Mouse (Mus musculus) left cerebral cortex, adult 2 months (tissue): Measurements from ENCODE around the gene Ddx19b. TPM values are rescaled to one million over a fixed set of nuclear protein-coding genes. Genes with fewer than 3 reads are reported as not detected.
"Not testable (repeated sequence)": the region's sequence is repeated elsewhere in the genome, so short reads cannot be mapped to it uniquely, and the experiment has no call there.

Source experiments
- DNase-seq, 2 experiments: peaks; one replicate each; pipeline ENCODE4 v3.0.0; 2021 to 2022; ENCODE audit warnings: low spot score in 2 of 2, mixed read lengths in 1 of 2; ENCODE audit errors: extremely low spot score in 1 of 2
- H3K27ac ChIP-seq: fragments of 200-600 bp; 2 replicates; pipeline ENCODE4 v1.8.1; 2022
- H3K4me3 ChIP-seq: fragments of 200-600 bp; 2 replicates; pipeline ENCODE4 v1.8.1; 2022
- CTCF ChIP-seq: fragments of 200-600 bp; IDR thresholded peaks from 2 replicates; pipeline ENCODE4 v1.8.1; 2022; ENCODE audit warnings: antibody characterized with exemption, mild to moderate bottlenecking, moderate library complexity
- intact Hi-C: fragments of 180-260 bp; cut with DNase I; formaldehyde crosslinking; loops from one replicate; pipeline ENCODE4 v1.15.1; 2025
- microRNA-seq, 2 experiments: library from miRNA; unstranded; fragments of <30 nt; microRNA quantifications; one replicate each; pipeline ENCODE4 v1.2.0; 2021
- total RNA-seq, 2 experiments: library from RNA; stranded (reverse); gene quantifications; 2 replicates each; pipeline ENCODE4 v1.2.3; 2021

Ddx19b gene
- total RNA-seq, 2 experiments from 2014 or later: 21.3 to 22.5 TPM

- Histone ChIP-seq H3K4me3 (no peak overlapping the region), H3K27ac (no peak overlapping the region)
- no peak for DNase-seq
- intact Hi-C loops: no loop called here
- TF ChIP-seq CTCF: no peak
Observed at GRCm38 (mm10) chr8:110959071-110959780, 72.3 kb downstream of the Ddx19b start.

DNA sequence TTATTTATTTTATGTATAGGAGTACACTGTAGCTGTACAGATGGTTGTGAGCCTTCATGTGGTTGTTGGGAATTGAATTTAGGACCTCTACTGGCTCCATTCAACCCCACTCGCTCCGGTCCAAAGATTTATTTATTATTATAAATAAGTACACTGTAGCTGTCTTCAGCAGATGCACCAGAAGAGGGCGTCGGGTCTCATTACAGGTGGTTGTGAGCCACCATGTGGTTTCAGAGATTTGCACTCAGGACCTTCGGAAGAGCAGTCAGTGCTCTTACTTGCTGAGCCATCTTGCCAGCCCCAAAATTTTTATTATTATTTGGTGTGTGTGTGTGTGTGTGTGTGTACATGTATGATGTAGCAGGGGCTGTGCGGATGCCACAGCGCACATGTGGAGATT lies 73.0 kb downstream of the Ddx19b start:
- H3K27ac ChIP-seq, H3K4me3 ChIP-seq, intact Hi-C loops, DNase-seq: not testable (repeated sequence)

DNA sequence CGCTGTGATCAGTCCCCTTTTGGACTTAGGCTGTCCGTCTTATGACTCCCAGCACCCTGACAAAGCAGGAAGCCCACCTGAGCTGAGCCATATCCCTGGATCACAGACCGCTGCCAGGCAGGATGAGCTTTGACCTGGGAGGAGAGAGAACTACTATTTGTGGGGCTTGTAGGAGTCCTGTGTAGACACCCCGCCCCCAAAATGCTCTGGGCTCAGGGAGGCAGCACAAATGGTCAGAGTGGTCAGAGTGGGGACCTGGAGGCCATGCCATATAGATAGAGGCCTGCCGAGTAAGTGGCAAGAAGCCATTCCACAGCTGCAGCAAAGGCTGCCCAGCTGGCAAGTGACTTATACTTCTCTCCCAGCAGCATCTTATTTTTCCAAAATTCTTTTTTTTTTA lies 73.4 kb downstream of the Ddx19b start:
- TF ChIP-seq CTCF: no peak
- H3K27ac ChIP-seq: no peak overlapping the region
- intact Hi-C loops: no loop called here
- H3K4me3 ChIP-seq: no peak overlapping the region
- no peak for DNase-seq

DNA sequence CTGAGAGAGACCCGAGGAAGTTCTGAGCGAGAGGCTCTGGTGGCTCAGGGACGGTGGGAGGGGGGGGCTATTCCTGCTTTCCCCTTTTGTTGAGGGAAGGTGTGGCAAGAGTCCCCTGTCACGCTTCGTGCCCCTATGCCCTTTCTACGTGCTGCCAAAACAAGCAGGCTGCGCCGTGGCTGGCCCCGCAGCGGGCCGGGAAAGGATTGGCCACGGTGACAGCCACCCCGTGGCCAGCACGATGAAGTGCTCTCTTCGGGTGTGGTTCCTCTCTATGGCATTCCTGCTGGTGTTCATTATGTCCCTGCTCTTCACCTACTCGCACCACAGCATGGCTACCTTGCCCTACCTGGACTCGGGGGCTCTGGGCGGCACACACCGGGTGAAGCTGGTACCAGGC lies 74.1 kb downstream of the Ddx19b start:
- TF ChIP-seq CTCF: no peak
- intact Hi-C loops: no loop called here
- H3K27ac ChIP-seq: no peak overlapping the region
- peak in 1 of 2 experiments; percentile 7 for DNase-seq
- no peak overlapping the region for H3K4me3 ChIP-seq

DNA sequence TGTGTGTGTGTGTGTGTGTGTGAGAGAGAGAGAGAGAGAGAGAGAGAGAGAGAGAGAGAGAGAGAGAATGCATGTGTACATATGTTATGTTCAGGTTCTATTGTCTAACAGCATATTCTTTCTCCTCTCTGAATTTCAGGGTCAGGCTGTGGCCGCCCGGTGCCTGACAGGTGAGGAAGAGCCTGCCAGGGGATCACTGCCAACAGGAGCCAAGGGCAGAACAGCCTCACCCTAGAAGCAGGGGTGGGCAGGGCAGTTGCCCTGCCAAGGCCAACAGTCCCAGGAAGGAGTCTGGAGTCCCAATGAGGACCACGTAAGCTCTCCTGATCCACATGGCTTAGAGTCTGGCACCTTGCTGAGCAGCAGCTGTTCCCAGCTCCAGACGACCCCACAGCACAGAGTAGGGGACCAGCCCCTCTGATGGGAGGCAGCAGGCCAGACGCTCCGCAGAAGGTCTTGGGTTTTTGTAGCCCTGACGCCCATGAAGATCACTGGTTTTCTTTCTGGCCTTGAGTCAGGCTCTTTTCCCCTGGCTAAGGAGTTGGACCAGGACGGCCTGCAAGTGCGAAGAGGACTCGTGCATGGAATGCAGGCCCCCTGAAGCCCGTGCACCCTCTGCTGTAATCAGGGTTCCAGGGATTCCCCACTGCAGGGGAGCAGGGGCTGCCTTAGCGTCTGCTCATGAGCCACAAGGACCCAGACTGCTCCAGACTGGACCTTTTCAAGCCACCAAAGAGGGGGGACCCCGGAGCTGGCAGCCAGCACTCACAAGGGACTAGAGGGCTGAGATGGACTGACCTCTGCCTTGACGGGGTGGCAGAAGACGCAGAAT lies 74.7 kb downstream of the Ddx19b start:
- DNase-seq: peak in 1 of 2 experiments; percentile 9
- Histone ChIP-seq H3K4me3 (no peak overlapping the region), H3K27ac (no peak overlapping the region)
- intact Hi-C loops: no loop called here
- TF ChIP-seq CTCF: no peak

DNA sequence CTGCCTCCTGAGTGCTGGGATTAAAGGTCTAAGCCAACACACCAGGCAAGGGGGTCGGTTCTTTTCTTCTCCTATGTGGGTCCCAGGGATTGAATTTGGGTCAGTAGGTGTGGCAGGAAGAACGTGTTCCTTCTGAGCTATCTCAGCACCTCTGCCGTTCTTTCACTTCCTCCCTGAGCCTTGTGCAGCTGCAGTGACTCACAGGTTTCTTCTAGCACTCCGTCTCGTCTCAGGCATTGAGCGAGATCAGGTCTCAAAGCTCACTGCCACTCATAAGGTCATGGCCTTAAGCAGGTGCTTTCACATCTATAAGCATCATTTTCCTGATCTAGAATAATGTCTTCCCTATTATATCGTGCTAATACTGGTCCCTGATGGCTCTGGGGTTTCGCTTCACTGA lies 76.8 kb downstream of the Ddx19b start:
- intact Hi-C loops: no loop called here
- H3K4me3 ChIP-seq: no peak overlapping the region
- TF ChIP-seq CTCF: no peak
- no peak for DNase-seq
- no peak overlapping the region for H3K27ac ChIP-seq

Small RNA genes lying within 50 kb of the gene (microRNA-seq; reads per million reads assigned to microRNA genes)
- gene Gm24103 (0 reads per million in 2 experiments), gene Mir3473d (0.48 to 0.49 reads per million in 2 experiments)

Other genes starting within 250 kb of the Ddx19b start
- gene Il34, start 225.8 kb downstream of the Ddx19b start, total RNA-seq: 100 to 1,000 TPM; 103 TPM
- gene Cog4, start 185.2 kb downstream of the Ddx19b start, total RNA-seq: 10 to 100 TPM; 49.0 to 59.1 TPM
- gene Sf3b3, start 185.0 kb downstream of the Ddx19b start, total RNA-seq: 10 to 100 TPM; 61.8 to 66.5 TPM
- gene Fuk, start 129.3 kb downstream of the Ddx19b start, total RNA-seq: 10 to 100 TPM; 20.7 to 21.0 TPM
- 10 to 100 TPM; 88.4 to 97.4 TPM for gene St3gal2, start 111.8 kb downstream of the Ddx19b start, total RNA-seq
- 10 to 100 TPM; 26.8 to 26.9 TPM for gene Ddx19a, start 34.0 kb downstream of the Ddx19b start, total RNA-seq
- 100 to 1,000 TPM in 1 of 2 experiments, 10 to 100 TPM in 1; 90.2 to 103 TPM for gene Aars, start 1.4 kb upstream of the Ddx19b start, total RNA-seq
- gene Exosc6, start 24.6 kb upstream of the Ddx19b start, total RNA-seq: not detected
- gene Clec18a, start 60.7 kb upstream of the Ddx19b start, total RNA-seq: 1 to 10 TPM; 3.7 to 6.4 TPM
- gene Pdpr, start 62.9 kb upstream of the Ddx19b start, total RNA-seq: 10 to 100 TPM; 31.2 to 31.9 TPM
- gene Glg1, start 227.5 kb upstream of the Ddx19b start, total RNA-seq: 100 to 1,000 TPM; 146 to 148 TPM